Mouse (Mus musculus) olfactory bulb, adult 2 months (tissue): ENCODE results near the gene Selenoo.

Source experiments
- CTCF ChIP-seq: fragments of 200-500 bp; IDR thresholded peaks from 2 replicates; pipeline ENCODE4 v1.5.1; 2012; ENCODE audit warnings: low read depth, mild to moderate bottlenecking, low read length, moderate library complexity; ENCODE audit not compliant: insufficient read depth
- POLR2A ChIP-seq: fragments of 200-500 bp; IDR thresholded peaks from 2 replicates; pipeline ENCODE4 v1.6.1; 2012; ENCODE audit warnings: mild to moderate bottlenecking, low read depth, low read length, moderate library complexity; ENCODE audit not compliant: insufficient read depth

DNA sequence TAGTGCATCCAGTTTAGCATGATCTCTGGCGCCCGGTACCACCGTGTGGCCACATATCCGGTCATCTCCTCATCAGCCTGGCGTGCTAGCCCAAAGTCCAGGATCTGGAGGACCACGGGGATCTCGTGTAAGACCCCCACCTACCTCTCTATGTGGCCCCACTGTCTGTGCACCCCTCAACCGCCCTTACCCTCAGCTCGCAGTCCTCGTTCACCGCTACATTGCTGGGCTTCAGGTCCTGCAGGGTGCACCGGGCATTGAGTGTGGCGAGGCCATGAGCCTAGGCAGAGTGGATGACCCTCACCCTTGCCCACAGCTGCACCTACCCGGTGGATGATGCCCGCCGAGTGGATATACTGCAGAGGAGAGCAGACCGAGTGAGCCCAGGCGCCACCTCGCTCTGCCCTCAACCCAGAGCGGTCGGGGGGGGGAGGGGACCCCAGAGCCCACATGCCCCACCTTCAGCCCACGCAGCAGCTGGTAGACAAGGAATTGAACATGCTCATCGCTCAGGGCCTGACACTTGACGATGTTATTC, 57.0 kb downstream of the Selenoo start:
- no peak for TF ChIP-seq POLR2A
- TF ChIP-seq CTCF: no peak
